Mouse (Mus musculus) small intestine, adult 2 months (tissue): ENCODE data around the gene Hcrtr1.

Source experiments
- CTCF ChIP-seq: fragments of 200-500 bp; IDR thresholded peaks from 2 replicates; pipeline ENCODE4 v1.5.1; 2012; ENCODE audit warnings: low read depth, mild to moderate bottlenecking, control low read depth, inconsistent platforms, low read length, moderate library complexity, mixed read lengths; ENCODE audit not compliant: insufficient replicate concordance, insufficient read length; ENCODE audit errors: extremely low read depth
- POLR2A ChIP-seq: fragments of 200-500 bp; IDR thresholded peaks from 2 replicates; pipeline ENCODE4 v1.6.1; 2012; ENCODE audit warnings: low read depth, mild to moderate bottlenecking, control low read depth, inconsistent platforms, low read length, moderate library complexity

GRCm38 (mm10) chr4:130166061-130166460 is 26.9 kb upstream of the Hcrtr1 start:
- TF ChIP-seq CTCF (no peak), POLR2A (no peak)
